Mouse (Mus musculus) erythroblast, embryonic 14.5 days (primary cell): ENCODE results near the gene Krt76. TPM values are rescaled to one million over a fixed set of nuclear protein-coding genes. Genes with fewer than 3 reads are reported as not detected.

ENCODE experiments used
- H3K27me3 ChIP-seq: 2 replicates; pipeline ENCODE4 v1.6.1; 2012; ENCODE audit warnings: inconsistent platforms; ENCODE audit not compliant: control insufficient read depth
- H3K36me3 ChIP-seq: 2 replicates; pipeline ENCODE4 v1.6.1; 2012; ENCODE audit warnings: mild to moderate bottlenecking, inconsistent platforms; ENCODE audit not compliant: control insufficient read depth
- H3K4me1 ChIP-seq: 2 replicates; pipeline ENCODE4 v1.6.1; 2012; ENCODE audit warnings: inconsistent platforms; ENCODE audit not compliant: control insufficient read depth
- H3K4me3 ChIP-seq: replicated peaks from 2 replicates; pipeline ENCODE3; 2012; ENCODE audit warnings: moderate library complexity, mild to moderate bottlenecking, inconsistent platforms
- H3K9me3 ChIP-seq: 2 replicates; pipeline ENCODE4 v1.6.1; 2012; ENCODE audit warnings: low read length, inconsistent platforms, mixed read lengths; ENCODE audit not compliant: control insufficient read depth
- GATA1 ChIP-seq: IDR thresholded peaks from 2 replicates; pipeline ENCODE4 v1.6.1; 2012; ENCODE audit warnings: low read length, inconsistent platforms, mixed read lengths
- TAL1 ChIP-seq: IDR thresholded peaks from 3 replicates; pipeline ENCODE4 v1.6.1; 2012; ENCODE audit warnings: low read length, inconsistent platforms, mixed read lengths
- polyA plus RNA-seq: library from polyadenylated mRNA; stranded (reverse); fragments of >175 nt; gene quantifications from 2 replicates; pipeline ENCODE4 v1.2.3, GENCODE M21; 2012

The Krt76 gene
- polyA plus RNA-seq, 1 experiment, result not detected

GRCm38 (mm10) chr15:101924635-101925034, 31.9 kb upstream of the Krt76 start, which contains the start of gene Krt4:
TSS of gene Krt4 (minus strand) at chr15:101924735.
- Histone ChIP-seq H3K4me1 (no peaks in the 10 kb centered on the region), H3K27me3 (peaks cover 10% of the 10 kb centered on the region), H3K36me3 (no peaks in the 10 kb centered on the region), H3K4me3 (no peak within 1 kb of the TSS), H3K9me3 (no peaks in the 10 kb centered on the region)
- no peak for TF ChIP-seq TAL1
- TF ChIP-seq GATA1, result no peak

DNA sequence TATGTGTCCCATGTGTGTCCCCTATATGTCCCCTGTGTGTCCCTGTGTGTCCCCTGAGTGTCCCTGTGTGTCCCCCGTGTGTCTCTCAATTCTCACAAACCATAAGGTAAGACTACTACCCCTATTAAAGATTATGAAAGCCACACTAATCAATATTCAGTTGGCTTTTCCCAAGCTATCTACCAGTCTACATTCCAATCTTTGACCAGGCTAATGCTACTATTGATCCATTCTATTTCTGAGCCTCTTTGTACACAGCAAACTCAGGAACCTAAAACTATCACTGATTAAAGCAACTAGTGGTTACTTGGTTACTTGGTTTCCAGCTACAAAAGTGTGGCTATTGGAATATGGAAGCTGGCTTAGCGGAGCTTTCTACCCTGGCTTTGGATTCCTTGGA, 29.6 kb upstream of the Krt76 start:
- H3K36me3 ChIP-seq, result no peaks in the 10 kb centered on the region
- no peaks in the 10 kb centered on the region for H3K9me3 ChIP-seq
- no peak overlapping the region for H3K4me3 ChIP-seq
- TF ChIP-seq TAL1 (no peak), GATA1 (no peak)
- H3K4me1 ChIP-seq, result no peaks in the 10 kb centered on the region
- H3K27me3 ChIP-seq, result 0 out of 2 replicates have a peak, but pooled peaks cover under 1% of the 10 kb centered on the region

- no peaks in the 10 kb centered on the region for H3K4me1 ChIP-seq
- H3K36me3 ChIP-seq, result no peaks in the 10 kb centered on the region
- no peak overlapping the region for H3K4me3 ChIP-seq
- H3K9me3 ChIP-seq, result no peaks in the 10 kb centered on the region
- TF ChIP-seq GATA1 (no peak), TAL1 (no peak)
- H3K27me3 ChIP-seq, result no peaks in the 10 kb centered on the region
Observed at GRCm38 (mm10) chr15:101916072-101916471, 23.4 kb upstream of the Krt76 start.

- Histone ChIP-seq H3K4me1 (no peaks in the 10 kb centered on the region), H3K27me3 (no peaks in the 10 kb centered on the region), H3K9me3 (no peaks in the 10 kb centered on the region), H3K4me3 (no peak overlapping the region), H3K36me3 (no peaks in the 10 kb centered on the region)
- TF ChIP-seq GATA1 (no peak), TAL1 (no peak)
Observed at GRCm38 (mm10) chr15:101904849-101905248, 12.1 kb upstream of the Krt76 start.

DNA sequence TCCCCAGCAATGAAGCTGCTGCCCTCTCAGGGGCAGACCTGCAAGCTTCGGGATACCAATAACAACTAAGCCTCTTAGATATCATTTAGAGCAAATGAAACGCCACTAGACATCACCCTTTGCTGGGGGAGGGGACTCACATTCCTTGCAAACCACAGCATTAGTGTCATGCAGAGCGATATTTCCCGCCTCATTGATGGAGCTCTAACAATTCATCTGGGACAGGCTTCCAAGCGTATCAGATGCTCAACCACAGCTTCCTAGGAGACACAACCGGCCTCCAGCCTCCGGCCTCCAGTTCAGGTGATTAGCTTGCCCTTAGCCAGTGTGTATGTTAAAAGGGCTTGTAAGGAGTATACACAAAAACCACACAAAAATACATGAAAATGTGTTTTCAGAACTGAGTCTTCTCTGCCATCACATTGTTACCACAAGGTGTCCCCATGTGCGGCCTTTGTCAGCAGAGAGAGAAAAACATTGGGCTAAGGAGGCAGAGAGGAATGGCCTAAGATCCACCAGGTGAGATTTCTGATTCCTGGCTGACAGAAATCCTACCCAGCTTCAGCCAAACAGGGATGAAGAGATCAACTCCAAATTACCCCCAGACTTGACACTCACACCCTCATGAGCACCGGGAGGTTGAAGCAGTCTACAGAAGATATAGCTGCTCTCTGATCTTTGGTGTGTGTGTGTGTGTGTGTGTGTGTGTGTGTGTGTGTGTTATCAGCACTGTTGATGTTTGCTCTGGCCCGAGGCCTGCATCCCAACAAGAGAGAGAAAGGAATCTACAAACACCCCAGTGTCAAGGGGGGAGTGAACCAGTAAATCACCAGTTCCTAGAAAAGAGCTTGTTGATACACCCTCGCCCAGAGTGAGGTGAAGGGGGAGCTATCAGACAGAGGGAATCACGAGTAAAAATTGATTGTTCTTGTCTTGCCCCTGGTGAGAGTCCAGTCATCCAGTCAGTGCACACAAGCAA, 9.7 kb upstream of the Krt76 start:
- H3K9me3 ChIP-seq, result no peaks in the 10 kb centered on the region
- H3K36me3 ChIP-seq, result no peaks in the 10 kb centered on the region
- no peak for TF ChIP-seq GATA1
- no peak for TF ChIP-seq TAL1

GRCm38 (mm10) chr15:101895216-101895615, 2.5 kb upstream of the Krt76 start:
- H3K36me3 ChIP-seq, result no peaks in the 10 kb centered on the region
- no peaks in the 10 kb centered on the region for H3K4me1 ChIP-seq
- no peak for TF ChIP-seq GATA1
- TF ChIP-seq TAL1, result no peak
- no peak overlapping the region for H3K4me3 ChIP-seq
- no peaks in the 10 kb centered on the region for H3K9me3 ChIP-seq
- no peaks in the 10 kb centered on the region for H3K27me3 ChIP-seq

More for the DNA sequence above, 9.7 kb upstream of the Krt76 start:
- H3K27me3 ChIP-seq, result no peaks in the 10 kb centered on the region
- H3K4me3 ChIP-seq, result no peak overlapping the region
- no peaks in the 10 kb centered on the region for H3K4me1 ChIP-seq

DNA sequence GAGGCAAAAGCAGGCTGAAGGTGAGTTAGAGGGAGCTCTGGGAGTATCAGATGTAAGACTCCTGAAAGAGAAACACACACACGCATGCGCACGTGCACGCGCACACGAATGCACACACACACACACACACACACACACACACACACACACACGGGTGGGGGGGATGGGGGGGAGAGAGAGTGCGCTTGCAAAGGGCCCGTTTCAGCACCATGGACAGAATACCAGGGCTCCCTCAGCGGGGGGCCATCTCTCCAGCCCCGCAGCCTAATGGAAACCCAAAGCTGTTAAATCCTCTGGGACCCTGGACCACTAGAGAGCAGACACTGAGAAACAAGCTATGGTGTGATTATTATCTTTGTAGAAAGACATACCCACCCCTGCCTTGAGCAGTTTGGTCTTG, 12.9 kb downstream of the Krt76 start:
- no peak for TF ChIP-seq GATA1
- no peak overlapping the region for H3K4me3 ChIP-seq

DNA sequence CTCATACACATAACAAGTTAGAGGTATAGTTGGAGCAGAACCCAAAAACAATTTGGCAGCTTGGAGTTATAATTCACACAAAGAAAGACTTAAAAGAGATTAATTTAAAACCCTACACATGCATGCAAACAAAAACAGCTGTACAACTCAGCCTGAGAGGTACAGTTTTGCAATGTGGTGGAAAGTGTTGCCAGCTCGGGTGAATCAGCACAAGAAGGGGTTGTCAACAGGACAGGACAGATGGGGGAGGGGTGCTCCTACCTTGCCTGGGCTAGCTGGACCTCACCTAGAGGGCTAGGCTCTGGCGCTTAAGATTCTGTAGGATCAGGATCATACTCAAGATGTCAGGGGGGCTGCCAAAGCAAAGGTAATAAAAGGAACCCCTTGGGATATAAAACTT, 14.7 kb downstream of the Krt76 start:
- H3K4me1 ChIP-seq, result no peaks in the 10 kb centered on the region
- H3K4me3 ChIP-seq, result no peak overlapping the region
- TF ChIP-seq GATA1, result no peak
- no peak for TF ChIP-seq TAL1
- H3K36me3 ChIP-seq, result no peaks in the 10 kb centered on the region
- H3K9me3 ChIP-seq, result no peaks in the 10 kb centered on the region
- H3K27me3 ChIP-seq, result no peaks in the 10 kb centered on the region; the same call in 1 of the 2 replicates

More for the DNA sequence above, 12.9 kb downstream of the Krt76 start:
- H3K27me3 ChIP-seq, result peaks cover 3% of the 10 kb centered on the region; the same call in 1 of the 2 replicates
- no peaks in the 10 kb centered on the region for H3K36me3 ChIP-seq
- no peaks in the 10 kb centered on the region for H3K4me1 ChIP-seq
- no peaks in the 10 kb centered on the region for H3K9me3 ChIP-seq

GRCm38 (mm10) chr15:101874383-101874782, 18.3 kb downstream of the Krt76 start:
- H3K4me1 ChIP-seq, result no peaks in the 10 kb centered on the region
- no peaks in the 10 kb centered on the region for H3K36me3 ChIP-seq
- H3K27me3 ChIP-seq, result peaks cover 1% of the 10 kb centered on the region; the same call in 1 of the 2 replicates
- H3K4me3 ChIP-seq, result no peak overlapping the region
- no peaks in the 10 kb centered on the region for H3K9me3 ChIP-seq
- TF ChIP-seq TAL1 (no peak), GATA1 (no peak)
